Mouse (Mus musculus): ENCODE results near the gene Cnnm4. TPM values are rescaled to one million over a fixed set of nuclear protein-coding genes. Genes with fewer than 3 reads are reported as not detected.

Cnnm4 gene
- polyA plus RNA-seq, 1 experiment from 2014 or later, result 2.7 TPM

DNA sequence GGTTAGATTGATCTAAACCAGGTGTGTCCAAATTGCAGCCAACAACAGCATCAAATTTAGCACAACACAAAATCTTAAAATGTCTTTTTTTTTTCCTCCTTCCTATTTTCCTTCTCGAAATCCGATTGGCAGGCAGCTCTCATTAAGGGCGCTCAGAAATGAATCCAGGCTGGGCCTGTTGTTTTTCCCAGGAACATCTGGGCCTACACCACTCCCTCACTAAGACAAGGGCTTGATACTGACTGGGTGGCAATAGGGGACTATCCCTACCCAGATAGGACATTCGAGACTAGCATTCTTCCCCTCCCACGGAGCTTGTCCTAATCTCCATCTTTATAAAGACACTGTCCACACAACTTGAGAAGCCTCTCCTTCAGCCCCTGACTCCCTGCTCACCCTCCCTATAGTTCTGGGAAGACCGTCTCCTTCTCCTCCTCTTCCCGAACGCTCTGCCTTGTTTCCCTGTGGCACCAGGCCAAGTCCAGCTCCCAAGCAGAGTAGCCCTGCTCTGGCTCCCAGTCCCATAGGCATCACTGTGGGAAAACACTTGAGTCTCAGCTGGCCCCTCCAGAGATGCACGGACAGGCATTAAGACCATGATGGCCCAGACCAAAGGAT, 76.7 kb downstream of the Cnnm4 start:
- WGBS (ENCODE audit: insufficient replicate concordance), result 59% methylated on average over 9 of the region's 9 CpGs
- no peak overlapping the region for H3K4me2 ChIP-seq (ENCODE audit: low read depth, low read length)
- no peaks in the 10 kb centered on the region; the same call in 1 of the 2 replicates for H3K36me3 ChIP-seq (ENCODE audit: control insufficient read depth, insufficient read depth)
- no peak for ATAC-seq (ENCODE audit: low read depth)
- no peak overlapping the region for H3K4me3 ChIP-seq (ENCODE audit: low read depth, low read length)
- H3K27me3 ChIP-seq (ENCODE audit: control insufficient read depth, insufficient read depth, low read depth, low read length), result no peaks in the 10 kb centered on the region
- no peak overlapping the region for H3K9ac ChIP-seq (ENCODE audit: low read depth, low read length)
- no peak overlapping the region for H3K27ac ChIP-seq (ENCODE audit: low read length)
- no peaks in the 10 kb centered on the region for H3K9me3 ChIP-seq (replicated peaks; ENCODE audit: control insufficient read depth, low read length)
- H3K4me1 ChIP-seq (ENCODE audit: control insufficient read depth, low read depth, low read length), result peaks cover 11% of the 10 kb centered on the region

DNA sequence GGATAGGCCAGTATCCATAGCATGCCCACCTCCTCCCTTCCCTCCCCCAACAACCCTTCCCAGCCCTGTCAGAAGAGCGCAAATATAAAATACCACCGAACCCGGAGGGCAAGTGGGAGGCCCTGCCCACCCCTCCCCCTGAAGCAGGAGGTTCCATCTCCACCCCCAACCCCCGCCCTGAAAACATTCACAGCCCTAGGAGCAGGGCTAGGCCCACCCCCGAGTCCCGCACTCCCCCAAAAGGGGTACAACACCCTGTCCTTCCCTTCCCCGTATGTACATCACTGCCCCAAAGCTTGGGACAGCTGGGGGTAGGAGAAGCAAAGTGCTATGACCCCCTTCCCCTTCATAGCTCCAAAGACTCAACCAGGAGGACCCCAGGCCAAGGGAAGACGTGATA, 77.4 kb downstream of the Cnnm4 start:
- H3K27ac ChIP-seq (ENCODE audit: low read length), result no peak overlapping the region

DNA sequence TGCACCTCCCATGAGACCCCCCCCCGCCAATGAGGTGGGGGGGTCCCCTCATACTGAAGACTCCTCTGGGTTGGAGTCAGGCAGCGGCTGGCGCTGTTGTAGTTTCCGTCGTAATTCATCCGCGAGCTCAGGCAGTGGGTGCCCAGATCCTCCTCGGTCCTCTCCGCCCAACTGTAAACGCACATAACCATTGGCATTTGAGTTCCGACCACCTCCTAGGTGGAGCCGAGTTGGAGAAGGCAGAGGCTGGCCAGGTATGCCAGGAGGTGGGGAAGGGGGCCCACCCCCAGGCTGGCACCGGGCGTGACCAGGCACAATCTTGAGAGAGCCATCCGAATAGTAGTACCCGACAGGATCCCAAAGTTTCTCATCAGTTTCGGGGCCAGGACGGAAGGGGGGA, 78.1 kb downstream of the Cnnm4 start:
- Histone ChIP-seq H3K27ac (ENCODE audit: low read length) (no peak overlapping the region), H3K4me3 (ENCODE audit: low read depth, low read length) (no peak overlapping the region), H3K36me3 (ENCODE audit: control insufficient read depth, insufficient read depth) (no peaks in the 10 kb centered on the region; the same call in 1 of the 2 replicates), H3K9ac (ENCODE audit: low read depth, low read length) (no peak overlapping the region), H3K4me1 (ENCODE audit: control insufficient read depth, low read depth, low read length) (peaks cover 11% of the 10 kb centered on the region), H3K27me3 (ENCODE audit: control insufficient read depth, insufficient read depth, low read depth, low read length) (peaks cover 3% of the 10 kb centered on the region; the same call in 1 of the 2 replicates), H3K4me2 (ENCODE audit: low read depth, low read length) (no peak overlapping the region), H3K9me3 (replicated peaks; ENCODE audit: control insufficient read depth, low read length) (no peaks in the 10 kb centered on the region)
- ATAC-seq (ENCODE audit: low read depth), result no peak
- 78% methylated on average over 18 of the region's 18 CpGs for WGBS (ENCODE audit: insufficient replicate concordance)

More for the DNA sequence above, 77.4 kb downstream of the Cnnm4 start:
- Histone ChIP-seq H3K4me1 (ENCODE audit: control insufficient read depth, low read depth, low read length) (peaks cover 11% of the 10 kb centered on the region), H3K27me3 (ENCODE audit: control insufficient read depth, insufficient read depth, low read depth, low read length) (no peaks in the 10 kb centered on the region), H3K36me3 (ENCODE audit: control insufficient read depth, insufficient read depth) (no peaks in the 10 kb centered on the region; the same call in 1 of the 2 replicates), H3K9me3 (replicated peaks; ENCODE audit: control insufficient read depth, low read length) (no peaks in the 10 kb centered on the region), H3K9ac (ENCODE audit: low read depth, low read length) (no peak overlapping the region), H3K4me2 (ENCODE audit: low read depth, low read length) (no peak overlapping the region), H3K4me3 (ENCODE audit: low read depth, low read length) (no peak overlapping the region)
- 59% methylated on average over 8 of the region's 8 CpGs for WGBS (ENCODE audit: insufficient replicate concordance)
- no peak for ATAC-seq (ENCODE audit: low read depth)

DNA sequence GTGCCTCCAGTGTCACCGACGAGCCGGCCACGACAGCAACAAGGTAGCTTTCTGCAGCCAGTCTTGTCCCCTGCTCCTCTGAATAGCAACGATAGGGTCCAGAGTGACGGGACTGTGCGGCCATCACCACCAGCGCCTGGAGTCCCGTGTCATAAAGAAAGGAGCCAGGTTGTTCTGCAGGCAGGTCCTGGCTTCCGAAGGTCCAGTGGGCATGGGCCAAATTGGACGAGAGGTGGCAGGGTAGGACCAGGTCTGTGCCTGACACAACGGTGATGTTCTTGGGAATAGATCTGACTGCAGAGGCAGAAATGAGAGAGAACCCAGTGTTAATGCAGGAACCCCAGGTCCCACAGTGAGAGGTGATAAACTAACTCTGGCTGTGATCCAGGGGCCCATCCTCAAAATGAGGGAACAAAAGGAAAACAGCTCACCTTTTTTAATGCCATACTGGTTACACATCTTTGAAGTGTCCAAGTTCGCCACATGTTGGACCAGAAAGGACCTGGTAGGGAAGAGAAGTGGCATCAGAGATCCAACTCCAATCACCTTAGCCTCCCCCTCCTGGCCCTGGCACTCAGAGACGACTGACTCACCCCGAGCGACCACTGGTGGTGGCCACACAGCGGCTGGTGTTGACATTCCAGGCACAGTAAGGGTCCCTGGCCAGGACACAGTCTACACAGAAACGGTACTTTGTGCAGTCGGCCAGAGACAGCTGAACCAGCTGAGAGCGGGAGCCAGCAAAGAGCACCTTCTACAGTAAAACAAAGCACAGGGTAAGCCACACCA, 78.8 kb downstream of the Cnnm4 start:
- Histone ChIP-seq H3K27me3 (ENCODE audit: control insufficient read depth, insufficient read depth, low read depth, low read length) (peaks cover 10% of the 10 kb centered on the region), H3K4me2 (ENCODE audit: low read depth, low read length) (no peak overlapping the region), H3K4me3 (ENCODE audit: low read depth, low read length) (no peak overlapping the region), H3K9me3 (replicated peaks; ENCODE audit: control insufficient read depth, low read length) (no peaks in the 10 kb centered on the region), H3K4me1 (ENCODE audit: control insufficient read depth, low read depth, low read length) (peaks cover 11% of the 10 kb centered on the region), H3K36me3 (ENCODE audit: control insufficient read depth, insufficient read depth) (no peaks in the 10 kb centered on the region; the same call in 1 of the 2 replicates), H3K27ac (ENCODE audit: low read length) (no peak overlapping the region), H3K9ac (ENCODE audit: low read depth, low read length) (no peak overlapping the region)
- ATAC-seq (ENCODE audit: low read depth), result no peak
- WGBS (ENCODE audit: insufficient replicate concordance), result 72% methylated on average over 20 of the region's 20 CpGs

DNA sequence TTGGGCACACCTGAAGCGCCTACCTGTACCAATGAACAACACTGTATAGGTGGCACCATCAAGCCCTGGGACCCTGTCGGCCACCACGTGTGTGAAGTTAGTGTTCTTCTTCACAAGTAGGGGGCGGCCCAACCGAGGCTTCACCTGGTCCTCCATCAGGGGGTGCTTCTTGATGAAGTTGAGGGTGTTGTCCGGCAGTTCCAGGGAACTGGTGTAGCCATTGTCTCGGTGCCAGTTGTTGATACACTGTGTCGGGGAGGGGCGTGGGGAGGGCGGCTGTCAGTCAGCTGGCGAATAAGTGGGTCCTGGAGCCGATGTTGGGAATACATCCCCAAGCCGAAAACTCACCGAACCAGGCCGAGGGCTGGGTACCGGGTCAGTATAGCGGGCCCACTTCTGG, 80.5 kb downstream of the Cnnm4 start:
- Histone ChIP-seq H3K4me3 (ENCODE audit: low read depth, low read length) (no peak overlapping the region), H3K27ac (ENCODE audit: low read length) (no peak overlapping the region), H3K4me1 (ENCODE audit: control insufficient read depth, low read depth, low read length) (peaks cover 7% of the 10 kb centered on the region), H3K36me3 (ENCODE audit: control insufficient read depth, insufficient read depth) (no peaks in the 10 kb centered on the region; the same call in 1 of the 2 replicates), H3K27me3 (ENCODE audit: control insufficient read depth, insufficient read depth, low read depth, low read length) (peaks cover 27% of the 10 kb centered on the region), H3K9me3 (replicated peaks; ENCODE audit: control insufficient read depth, low read length) (no peaks in the 10 kb centered on the region), H3K4me2 (ENCODE audit: low read depth, low read length) (no peak overlapping the region), H3K9ac (ENCODE audit: low read depth, low read length) (no peak overlapping the region)
- WGBS (ENCODE audit: insufficient replicate concordance), result 72% methylated on average over 17 of the region's 17 CpGs
- ATAC-seq (ENCODE audit: low read depth), result no peak

DNA sequence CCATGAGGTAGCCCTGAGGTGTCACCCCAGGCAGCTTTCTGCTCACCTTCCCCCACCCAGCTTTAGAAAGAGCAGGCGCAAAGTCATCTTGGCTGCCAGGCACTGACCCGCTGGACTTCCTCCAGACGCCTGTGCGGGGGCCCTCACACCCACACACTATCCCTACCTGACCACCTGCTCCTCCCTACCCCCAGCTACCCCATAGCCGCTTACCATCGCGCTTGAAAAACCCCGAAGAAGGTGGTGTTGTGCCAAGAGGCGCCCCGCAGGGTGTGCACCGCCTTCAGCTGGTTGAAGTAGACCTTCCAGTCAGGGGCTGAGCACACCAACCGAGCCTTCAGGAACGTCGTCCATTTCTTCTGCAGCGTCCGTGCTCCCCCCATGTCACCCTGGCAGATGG, 81.1 kb downstream of the Cnnm4 start:
- H3K27ac ChIP-seq (ENCODE audit: low read length), result no peak overlapping the region
- peaks cover 33% of the 10 kb centered on the region for H3K27me3 ChIP-seq (ENCODE audit: control insufficient read depth, insufficient read depth, low read depth, low read length)
- H3K9me3 ChIP-seq (replicated peaks; ENCODE audit: control insufficient read depth, low read length), result no peaks in the 10 kb centered on the region
- no peak overlapping the region for H3K4me2 ChIP-seq (ENCODE audit: low read depth, low read length)
- peaks cover 7% of the 10 kb centered on the region for H3K4me1 ChIP-seq (ENCODE audit: control insufficient read depth, low read depth, low read length)
- H3K4me3 ChIP-seq (ENCODE audit: low read depth, low read length), result no peak overlapping the region
- ATAC-seq (ENCODE audit: low read depth), result no peak
- H3K36me3 ChIP-seq (ENCODE audit: control insufficient read depth, insufficient read depth), result no peaks in the 10 kb centered on the region; the same call in 1 of the 2 replicates
- WGBS (ENCODE audit: insufficient replicate concordance), result 72% methylated on average over 16 of the region's 16 CpGs
- H3K9ac ChIP-seq (ENCODE audit: low read depth, low read length), result no peak overlapping the region

DNA sequence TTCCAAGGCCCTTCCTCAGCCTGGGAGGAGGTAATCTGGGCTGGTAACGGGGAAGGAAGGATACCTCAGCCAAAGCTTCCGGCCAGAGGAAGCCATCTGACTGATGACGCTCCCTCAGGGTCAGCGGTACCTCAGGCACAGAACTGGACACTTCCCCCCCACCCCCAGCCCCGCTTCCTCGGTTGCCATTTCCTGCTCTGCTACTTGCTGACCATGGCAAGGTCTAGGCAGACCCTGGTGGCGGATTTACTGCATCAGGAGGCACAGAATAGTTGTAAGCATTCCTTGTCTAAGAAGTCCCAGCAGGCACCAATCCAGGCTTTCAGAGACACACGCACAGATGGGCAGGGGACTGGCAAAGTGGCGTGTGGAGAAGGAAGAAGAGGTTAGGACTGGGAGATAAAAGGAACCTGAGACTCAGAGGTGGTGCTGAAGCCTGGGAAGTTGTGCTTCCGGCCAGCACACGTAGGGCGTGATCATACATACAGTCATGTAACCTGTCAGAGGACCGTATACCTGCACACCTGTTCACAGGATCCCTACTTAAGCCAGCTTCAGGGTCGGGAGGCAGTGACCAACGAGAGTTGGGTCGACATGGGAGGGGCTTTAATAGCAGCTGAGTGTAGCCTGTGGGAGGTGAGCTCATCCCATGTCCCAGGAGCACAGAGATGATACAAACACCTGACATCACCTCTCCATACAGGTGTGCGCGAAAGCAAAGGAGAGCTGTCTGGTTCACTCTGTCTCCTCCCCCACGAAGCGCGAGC, 83.4 kb downstream of the Cnnm4 start:
- H3K27me3 ChIP-seq (ENCODE audit: control insufficient read depth, insufficient read depth, low read depth, low read length), result peaks cover 56% of the 10 kb centered on the region
- no peak overlapping the region for H3K4me3 ChIP-seq (ENCODE audit: low read depth, low read length)
- ATAC-seq (ENCODE audit: low read depth), result no peak
- no peak overlapping the region for H3K27ac ChIP-seq (ENCODE audit: low read length)
- H3K36me3 ChIP-seq (ENCODE audit: control insufficient read depth, insufficient read depth), result no peaks in the 10 kb centered on the region; the same call in 1 of the 2 replicates
- peaks cover 7% of the 10 kb centered on the region for H3K4me1 ChIP-seq (ENCODE audit: control insufficient read depth, low read depth, low read length)
- H3K9me3 ChIP-seq (replicated peaks; ENCODE audit: control insufficient read depth, low read length), result no peaks in the 10 kb centered on the region
- WGBS (ENCODE audit: insufficient replicate concordance), result 41% methylated on average over 21 of the region's 21 CpGs
- H3K9ac ChIP-seq (ENCODE audit: low read depth, low read length), result no peak overlapping the region
- H3K4me2 ChIP-seq (ENCODE audit: low read depth, low read length), result no peak overlapping the region

DNA sequence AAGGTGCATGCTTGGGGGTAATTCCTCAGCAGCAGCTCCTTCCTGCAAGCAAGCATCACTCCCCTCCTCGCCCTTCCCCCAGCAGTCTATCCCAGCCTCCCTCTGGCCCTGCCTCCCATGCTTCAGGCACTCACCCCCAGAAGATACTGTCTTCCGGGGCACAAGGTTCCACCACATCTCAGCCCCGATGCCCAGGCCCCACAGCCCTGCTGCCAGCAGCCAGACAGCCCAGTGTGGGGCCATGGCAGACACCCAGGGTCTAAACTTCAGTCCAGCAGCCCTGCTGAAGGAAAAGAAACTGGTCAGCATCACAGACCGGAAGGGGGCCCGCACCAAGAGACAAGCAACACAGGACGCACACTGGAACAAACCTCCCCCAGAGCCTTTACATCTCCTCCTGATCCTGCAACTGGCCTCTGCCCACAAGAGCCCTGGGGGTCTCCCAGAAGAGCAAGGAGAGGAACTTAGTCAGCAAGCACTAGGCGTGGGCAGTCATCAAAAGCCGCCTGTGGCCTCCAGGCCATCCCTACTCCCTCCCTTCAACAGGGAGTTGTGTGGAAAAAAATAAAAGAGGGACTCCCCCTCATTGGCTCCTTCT, 84.5 kb downstream of the Cnnm4 start:
- no peak for ATAC-seq (ENCODE audit: low read depth)
- Histone ChIP-seq H3K4me2 (ENCODE audit: low read depth, low read length) (peak overlapping the region; percentile 68), H3K9ac (ENCODE audit: low read depth, low read length) (peak overlapping the region; percentile 57; the same call in 1 of the 2 replicates), H3K36me3 (ENCODE audit: control insufficient read depth, insufficient read depth) (no peaks in the 10 kb centered on the region; the same call in 1 of the 2 replicates), H3K27ac (ENCODE audit: low read length) (peak overlapping the region; percentile 73), H3K9me3 (replicated peaks; ENCODE audit: control insufficient read depth, low read length) (no peaks in the 10 kb centered on the region), H3K4me3 (ENCODE audit: low read depth, low read length) (peak overlapping the region; percentile 63), H3K27me3 (ENCODE audit: control insufficient read depth, insufficient read depth, low read depth, low read length) (peaks cover 64% of the 10 kb centered on the region), H3K4me1 (ENCODE audit: control insufficient read depth, low read depth, low read length) (peaks cover 7% of the 10 kb centered on the region)
- 16% methylated on average over 8 of the region's 8 CpGs for WGBS (ENCODE audit: insufficient replicate concordance)

All from liver, embryonic 16.5 days (tissue).